Mouse (Mus musculus): ENCODE data around the gene Gm21854. TPM values are rescaled to one million over a fixed set of nuclear protein-coding genes. Genes with fewer than 3 reads are reported as not detected.

The Gm21854 gene
- not detected for polyA plus RNA-seq (2017; shearing (Covaris generic))

GRCm38 (mm10) chrY:5656686-5657085 lies at the start of gene Gm21854:
Gene Gm21854 (plus strand): TSS chrY:5656986.

Other genes with a start within 250 kb of the Gm21854 start
- not detected for gene Gm20914, start 69.0 kb downstream of the Gm21854 start, polyA plus RNA-seq (2017; shearing (Covaris generic))
- gene Gm28171, start 136.4 kb downstream of the Gm21854 start, polyA plus RNA-seq (2017; shearing (Covaris generic)) = not detected